Mouse (Mus musculus): ENCODE measurements at regions not wholly inside any gene's neighbourhood (a gene's known extent, or its start where the extent isn't known, plus 50 kb on each side); places are given as distances from the start of the nearest gene placed in this dataset.

- TF ChIP-seq POLR2A (IDR thresholded peaks at IDR 0.05; ENCODE audit: borderline replicate concordance, extremely low read depth, insufficient read depth, insufficient read length, poor library complexity, severe bottlenecking) (no peak), CTCF (IDR thresholded peaks at IDR 0.05; ENCODE audit: borderline replicate concordance, extremely low read depth, insufficient read depth, insufficient read length) (peak; percentile 34; the same call in 1 of the 2 replicates)
Measured at GRCm38 (mm10) chr11:71557412-71557811, 192.3 kb upstream of the Wscd1 start.

Measured in brain, embryonic 14.5 days (tissue).